Comparison of ENCODE assay signal across 9 mouse cellular contexts in the genomic region with DNA sequence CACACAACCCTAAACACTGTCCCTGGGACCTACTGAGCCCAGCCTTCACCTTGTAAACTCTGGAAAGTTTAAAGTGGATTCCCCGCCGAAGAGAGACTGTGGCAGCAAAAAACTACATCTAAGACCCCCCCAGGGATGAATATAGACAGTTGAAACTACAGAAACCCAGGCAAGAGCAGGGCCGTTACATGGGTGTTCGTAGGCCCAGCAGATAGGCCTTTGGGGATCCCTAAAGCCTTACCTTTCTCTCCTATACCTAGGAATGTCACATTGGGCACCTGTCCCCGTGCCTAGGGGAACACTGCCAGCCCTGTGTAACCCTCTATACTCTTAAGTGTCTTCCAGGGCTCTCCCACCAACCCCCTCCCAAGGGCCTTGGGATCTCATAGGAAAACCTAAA.
A peak's percentile ranks its signal among the peaks of the same experiment; 100 is the strongest.
DNase-seq lines count a peak whose midpoint lies in the region; ATAC-seq and TF ChIP-seq lines count a peak whose summit lies in the region.
"Had no signal": no experiment of that assay in that cellular context is flagged by ENCODE, and none has a peak within 500 bp of the region (broad histone marks: within the 10 kb centered on the region; RNA-seq: fewer than 3 reads in every experiment).

No protein-coding gene starts in this region.

- TF ChIP-seq POLR2A in cortical plate, adult 2 months (IDR thresholded peaks at IDR 0.05; ENCODE audit: extremely low read depth, insufficient read depth, low read length), result no peak

- H3K27me3 ChIP-seq in heart, embryonic 15.5 days, result no peaks in the 10 kb centered on the region
- no peaks in the 10 kb centered on the region for H3K27me3 ChIP-seq in forebrain, embryonic 13.5 days
- H3K27me3 ChIP-seq in limb, embryonic 12.5 days, result no peaks in the 10 kb centered on the region
- no peaks in the 10 kb centered on the region for H3K27me3 ChIP-seq in liver, postnatal 0 days (ENCODE audit: insufficient read depth, low read length)
- H3K27me3 ChIP-seq: CH12.LX had no signal

- ATAC-seq in heart, embryonic 15.5 days (replicated peaks; ENCODE audit: insufficient number of reproducible peaks, insufficient read depth, low FRiP score, low read depth), result no peak
- ATAC-seq in forebrain, embryonic 13.5 days, result no peak
- ATAC-seq in limb, embryonic 12.5 days (ENCODE audit: insufficient number of reproducible peaks, insufficient read depth, low FRiP score, low TSS enrichment, low read depth), result no peak
- no peak for ATAC-seq in liver, postnatal 0 days

- peak overlapping the region; percentile 66 for H3K27ac ChIP-seq in heart, embryonic 15.5 days
- peak overlapping the region; percentile 80 for H3K27ac ChIP-seq in cortical plate, adult 2 months (ENCODE audit: insufficient read depth, low read length)
- H3K27ac ChIP-seq in forebrain, embryonic 13.5 days, result peak overlapping the region; percentile 80
- H3K27ac ChIP-seq in limb, embryonic 12.5 days, result peak overlapping the region; percentile 70
- no peak overlapping the region for H3K27ac ChIP-seq in liver, postnatal 0 days (ENCODE audit: low read depth)

- peaks cover 48% of the 10 kb centered on the region for H3K4me1 ChIP-seq in heart, embryonic 15.5 days (replicated peaks)
- H3K4me1 ChIP-seq in cortical plate, adult 2 months (ENCODE audit: control insufficient read depth, insufficient read depth, low read length), result peaks cover 2% of the 10 kb centered on the region; the same call in 1 of the 2 replicates
- peaks cover 37% of the 10 kb centered on the region for H3K4me1 ChIP-seq in forebrain, embryonic 13.5 days
- peaks cover 40% of the 10 kb centered on the region for H3K4me1 ChIP-seq in limb, embryonic 12.5 days (replicated peaks)
- H3K4me1 ChIP-seq in liver, postnatal 0 days (ENCODE audit: insufficient read depth), result peaks cover 20% of the 10 kb centered on the region

- 89% methylated on average over 5 of the region's 5 CpGs for WGBS in heart, embryonic 15.5 days
- 96% methylated on average over 5 of the region's 5 CpGs for WGBS in forebrain, embryonic 13.5 days
- 81% methylated on average over 5 of the region's 5 CpGs for WGBS in limb, embryonic 12.5 days
- 86% methylated on average over 5 of the region's 5 CpGs for WGBS in liver, postnatal 0 days (ENCODE audit: insufficient replicate concordance)

- H3K9ac ChIP-seq in heart, embryonic 15.5 days, result no peak overlapping the region
- no peak overlapping the region for H3K9ac ChIP-seq in forebrain, embryonic 13.5 days
- no peak overlapping the region for H3K9ac ChIP-seq in limb, embryonic 12.5 days (replicated peaks)
- H3K9ac ChIP-seq in liver, postnatal 0 days (replicated peaks), result no peak overlapping the region
- H3K9ac ChIP-seq: lung, embryonic 14.5 days had no signal

- no peaks in the 10 kb centered on the region for H3K36me3 ChIP-seq in heart, embryonic 15.5 days
- no peaks in the 10 kb centered on the region for H3K36me3 ChIP-seq in forebrain, embryonic 13.5 days (ENCODE audit: poor library complexity, severe bottlenecking)
- H3K36me3 ChIP-seq in limb, embryonic 12.5 days, result no peaks in the 10 kb centered on the region
- no peaks in the 10 kb centered on the region for H3K36me3 ChIP-seq in liver, postnatal 0 days (replicated peaks; ENCODE audit: insufficient read depth, low read length)

- H3K4me2 ChIP-seq in heart, embryonic 15.5 days, result no peak overlapping the region
- no peak overlapping the region for H3K4me2 ChIP-seq in forebrain, embryonic 13.5 days
- no peak overlapping the region for H3K4me2 ChIP-seq in limb, embryonic 12.5 days
- no peak overlapping the region for H3K4me2 ChIP-seq in liver, postnatal 0 days (ENCODE audit: low read depth, low read length)
- H3K4me2 ChIP-seq: lung, embryonic 14.5 days had no signal

- no peak overlapping the region for H3K4me3 ChIP-seq in heart, embryonic 15.5 days
- no peak overlapping the region for H3K4me3 ChIP-seq in cortical plate, adult 2 months (ENCODE audit: insufficient read depth, low read length)
- H3K4me3 ChIP-seq in forebrain, embryonic 13.5 days, result no peak overlapping the region
- H3K4me3 ChIP-seq in limb, embryonic 12.5 days (replicated peaks), result no peak overlapping the region
- no peak overlapping the region for H3K4me3 ChIP-seq in liver, postnatal 0 days (ENCODE audit: low read depth, low read length)

- no peak for DNase-seq in heart, adult 18-20 months
- DNase-seq in ovary, postnatal 14 days (ENCODE audit: low spot score), result no peak
- no peak for DNase-seq in liver, postnatal 0 days

- no peak for TF ChIP-seq EP300 in liver, postnatal 0 days (IDR thresholded peaks at IDR 0.05; ENCODE audit: low read depth)

- H3K9me3 ChIP-seq in heart, embryonic 15.5 days (replicated peaks), result no peaks in the 10 kb centered on the region
- no peaks in the 10 kb centered on the region for H3K9me3 ChIP-seq in forebrain, embryonic 13.5 days (replicated peaks)
- H3K9me3 ChIP-seq in limb, embryonic 12.5 days, result no peaks in the 10 kb centered on the region
- H3K9me3 ChIP-seq in liver, postnatal 0 days (ENCODE audit: low read length), result no peaks in the 10 kb centered on the region

- TF ChIP-seq CTCF in cortical plate, adult 2 months (IDR thresholded peaks at IDR 0.05; ENCODE audit: extremely low read depth, insufficient read depth, low read length), result no peak
- TF ChIP-seq CTCF in liver, postnatal 0 days (IDR thresholded peaks at IDR 0.05; ENCODE audit: low read depth), result no peak
